Mouse (Mus musculus) ES-E14 (cell line): ENCODE results near the gene Lcn2.

Experiments used
- HCFC1 ChIP-seq: IDR thresholded peaks from 2 replicates; pipeline ENCODE4 v1.6.1; 2012; ENCODE audit warnings: low read length, inconsistent platforms, borderline replicate concordance; ENCODE audit not compliant: insufficient read depth
- MAFK ChIP-seq: IDR thresholded peaks from 2 replicates; pipeline ENCODE4 v1.6.1; 2014; ENCODE audit warnings: mild to moderate bottlenecking, low read depth, low read length, inconsistent platforms; ENCODE audit not compliant: insufficient read depth
- ZC3H11A ChIP-seq: IDR thresholded peaks from 2 replicates; pipeline ENCODE4 v1.6.1; 2012; ENCODE audit warnings: low read depth, mild to moderate bottlenecking, inconsistent platforms, low read length, borderline replicate concordance
- ZNF384 ChIP-seq: IDR thresholded peaks from 2 replicates; pipeline ENCODE4 v1.6.1; 2012; ENCODE audit warnings: low read depth, low read length, inconsistent platforms

GRCm38 (mm10) chr2:32376963-32377362, 11.1 kb downstream of the Lcn2 start:
- TF ChIP-seq ZNF384: no peak
- no peak for TF ChIP-seq MAFK
- no peak for TF ChIP-seq ZC3H11A
- no peak for TF ChIP-seq HCFC1
